Mouse (Mus musculus): ENCODE measurements at regions not wholly inside any gene's neighbourhood (a gene's known extent, or its start where the extent isn't known, plus 50 kb on each side); places are given as distances from the start of the nearest gene placed in this dataset.

- DNase-seq (ENCODE audit: low spot score), result no peak
Observed at GRCm38 (mm10) chr4:97283099-97283498, 100.1 kb upstream of the Gm10192 start.

- no peak for DNase-seq (ENCODE audit: low spot score)
Observed at GRCm38 (mm10) chr4:97282643-97283042, 99.7 kb upstream of the Gm10192 start.

GRCm38 (mm10) chr4:97281126-97281779, 98.3 kb upstream of the Gm10192 start:
- no peak for DNase-seq (ENCODE audit: low spot score)

- no peak for DNase-seq (ENCODE audit: low spot score)
Observed at GRCm38 (mm10) chr4:97280712-97281111, 97.7 kb upstream of the Gm10192 start.

GRCm38 (mm10) chr4:97236945-97237344, 54.0 kb upstream of the Gm10192 start:
- DNase-seq (ENCODE audit: low spot score), result no peak

- DNase-seq (ENCODE audit: low spot score), result no peak
Observed at GRCm38 (mm10) chr4:97236384-97236783, 53.4 kb upstream of the Gm10192 start.

GRCm38 (mm10) chr4:97235945-97236383, 53.0 kb upstream of the Gm10192 start:
- peak; percentile 3 for DNase-seq (ENCODE audit: low spot score)

Measured in layer of hippocampus, adult 9-10 months (tissue).